Mouse (Mus musculus): ENCODE measurements around the gene Zfp281.

Zfp281 gene

GRCm38 (mm10) chr1:136613300-136613751 lies 11.4 kb upstream of the Zfp281 start:
- DNase-seq (ENCODE audit: low spot score): no peak

DNA sequence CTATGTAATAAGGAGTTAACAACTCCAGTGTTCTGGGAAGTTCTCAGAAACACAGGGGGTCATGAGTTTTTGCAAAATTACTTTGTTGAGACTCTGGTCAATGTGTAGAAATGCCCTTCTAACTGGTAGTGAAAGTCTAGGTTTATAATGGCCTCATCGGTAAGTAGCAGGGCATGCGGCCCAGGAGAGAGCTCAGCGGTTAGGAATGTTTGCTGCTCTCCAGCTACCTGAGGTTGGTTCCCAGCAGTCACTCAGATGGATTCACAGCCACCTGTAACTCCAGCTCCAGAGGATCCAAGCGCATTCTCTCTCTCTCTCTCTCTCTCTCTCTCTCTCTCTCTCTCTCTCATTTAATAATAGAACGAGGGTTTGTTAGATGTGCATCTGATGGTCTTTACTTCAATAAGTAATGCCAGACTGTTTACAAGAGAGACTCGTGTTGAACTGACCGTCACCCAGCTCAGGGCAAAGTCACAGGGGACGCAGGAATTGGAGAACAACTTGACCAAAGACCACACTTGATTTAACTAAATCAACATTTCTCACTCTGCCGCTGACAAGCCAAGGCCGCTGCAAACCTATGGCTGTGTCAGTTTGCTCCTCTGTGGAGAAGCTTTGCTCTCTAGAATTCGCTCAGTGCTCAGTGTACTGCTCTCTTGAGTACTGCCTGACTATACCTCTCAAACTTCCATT lies 9.8 kb upstream of the Zfp281 start:
- DNase-seq (ENCODE audit: low spot score): no peak

DNA sequence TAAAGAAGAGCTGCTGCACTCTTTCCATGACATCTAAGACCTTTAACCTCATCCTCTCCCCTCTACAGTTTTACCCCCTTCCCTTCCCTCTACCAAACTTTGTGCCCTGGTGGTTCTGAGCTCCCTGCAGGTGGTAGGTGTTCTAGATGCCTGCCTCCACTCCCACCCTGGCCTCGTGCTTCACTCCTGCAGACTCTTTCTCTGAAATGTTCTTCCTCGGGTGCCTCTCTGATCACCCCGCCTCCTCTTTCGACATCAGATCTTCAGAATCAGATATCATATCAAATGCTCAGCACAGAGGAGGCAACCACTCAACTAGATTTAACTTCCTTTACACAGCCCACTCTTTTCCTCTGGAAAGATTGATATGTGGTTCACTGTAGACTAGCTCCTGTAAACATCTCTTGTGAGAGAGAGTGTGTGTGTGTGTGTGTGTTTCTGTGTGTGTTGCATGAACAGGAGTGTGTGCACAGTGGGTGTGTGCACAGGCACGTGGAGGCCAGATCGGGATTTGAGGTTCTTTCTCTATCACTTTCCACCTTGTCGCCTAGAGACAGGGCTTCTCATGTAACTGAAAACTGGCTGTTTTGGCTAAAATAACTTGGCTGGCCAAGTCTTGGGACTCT lies 7.4 kb upstream of the Zfp281 start:
- DNase-seq (ENCODE audit: low spot score): no peak

DNA sequence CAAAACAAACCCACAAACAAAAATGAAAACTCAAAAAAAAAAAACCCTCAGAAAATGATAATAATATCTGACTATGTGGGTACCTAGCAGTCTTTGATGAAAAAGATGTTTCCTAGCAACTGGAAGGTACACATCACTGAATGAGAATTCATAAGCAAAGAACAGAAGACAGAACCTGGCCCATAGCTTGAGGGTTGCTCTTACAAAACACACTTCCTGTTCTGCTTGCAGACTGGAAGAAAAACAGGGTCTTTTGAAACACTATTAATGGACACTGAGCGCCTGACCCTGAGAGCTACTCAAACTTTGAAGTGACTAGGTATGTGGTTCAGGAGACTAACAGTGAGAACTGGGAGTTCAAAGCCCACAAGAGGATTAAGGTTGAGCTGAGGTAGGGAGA lies 6.1 kb upstream of the Zfp281 start:
- DNase-seq (ENCODE audit: low spot score): no peak

GRCm38 (mm10) chr1:136625019-136625895 lies 556 bp downstream of the Zfp281 start:
- peak; percentile 51 for DNase-seq (ENCODE audit: low spot score)

GRCm38 (mm10) chr1:136626141-136626540 lies 1.4 kb downstream of the Zfp281 start:
- no peak for DNase-seq (ENCODE audit: low spot score)

DNA sequence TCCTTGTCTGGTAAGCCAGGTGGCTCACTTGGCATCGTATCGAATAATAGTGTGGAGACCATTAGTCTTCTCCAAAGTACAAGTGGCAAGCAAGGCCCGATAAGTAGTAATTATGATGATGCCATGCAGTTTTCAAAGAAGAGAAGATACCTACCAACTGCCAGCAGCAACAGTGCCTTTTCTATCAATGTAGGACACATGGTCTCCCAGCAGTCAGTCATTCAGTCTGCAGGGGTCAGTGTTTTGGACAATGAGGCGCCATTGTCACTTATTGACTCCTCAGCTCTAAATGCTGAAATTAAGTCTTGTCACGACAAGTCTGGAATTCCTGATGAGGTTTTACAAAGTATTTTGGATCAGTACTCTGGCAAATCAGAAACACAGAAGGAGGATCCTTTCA lies 2.1 kb downstream of the Zfp281 start:
- DNase-seq (ENCODE audit: low spot score): no peak

GRCm38 (mm10) chr1:136627591-136627990 lies 2.9 kb downstream of the Zfp281 start:
- DNase-seq (ENCODE audit: low spot score): no peak

DNA sequence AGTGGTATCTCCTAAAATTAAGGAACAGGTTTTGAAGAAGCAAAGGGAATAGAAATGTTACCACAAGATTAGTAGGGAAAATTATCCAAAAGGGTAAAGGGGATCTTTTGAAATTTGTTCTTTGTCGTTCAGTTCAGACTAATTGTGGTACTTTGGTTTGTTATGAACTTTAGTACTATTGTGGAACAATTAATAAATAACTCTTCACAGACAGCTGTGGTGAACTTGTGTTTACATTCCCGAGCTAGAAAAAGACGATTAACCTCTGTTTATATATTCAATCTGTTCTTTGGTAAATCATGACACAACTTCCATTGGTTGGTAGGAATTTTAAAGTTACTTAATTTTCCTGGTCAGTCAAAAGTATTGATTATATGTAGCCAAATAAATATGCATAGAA lies 8.2 kb downstream of the Zfp281 start:
- no peak for DNase-seq (ENCODE audit: low spot score)

- no peak for DNase-seq (ENCODE audit: low spot score)
Observed at GRCm38 (mm10) chr1:136635644-136636043, 10.9 kb downstream of the Zfp281 start.

GRCm38 (mm10) chr1:136636946-136637345 lies 12.2 kb downstream of the Zfp281 start:
- DNase-seq (ENCODE audit: low spot score): no peak

- DNase-seq (ENCODE audit: low spot score): no peak
Observed at GRCm38 (mm10) chr1:136637696-136638095, 13.0 kb downstream of the Zfp281 start.

GRCm38 (mm10) chr1:136638211-136638610 lies 13.5 kb downstream of the Zfp281 start:
- no peak for DNase-seq (ENCODE audit: low spot score)

DNA sequence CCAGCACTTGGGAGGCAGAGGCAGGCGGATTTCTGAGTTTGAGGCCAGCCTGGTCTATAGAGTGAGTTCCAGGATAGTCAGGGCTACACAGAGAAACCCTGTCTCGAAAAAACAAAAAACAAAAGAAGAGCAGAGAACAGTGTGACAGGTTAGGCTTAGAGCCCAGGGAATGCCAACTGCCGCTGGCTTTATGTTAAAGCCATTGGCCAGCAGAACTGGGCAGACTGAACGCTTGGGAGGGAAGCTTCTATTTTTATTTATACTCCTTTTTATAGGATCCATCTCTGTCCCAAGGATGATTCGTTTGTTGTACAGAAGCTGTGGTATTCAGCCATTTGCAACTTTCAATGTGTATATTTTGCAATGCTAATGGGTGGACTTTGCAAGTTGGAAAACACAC lies 14.0 kb downstream of the Zfp281 start:
- DNase-seq (ENCODE audit: low spot score): no peak

- DNase-seq (ENCODE audit: low spot score): no peak
Observed at GRCm38 (mm10) chr1:136639221-136639620, 14.5 kb downstream of the Zfp281 start.

- DNase-seq (ENCODE audit: low spot score): no peak
Observed at GRCm38 (mm10) chr1:136642701-136643100, 18.0 kb downstream of the Zfp281 start.

DNA sequence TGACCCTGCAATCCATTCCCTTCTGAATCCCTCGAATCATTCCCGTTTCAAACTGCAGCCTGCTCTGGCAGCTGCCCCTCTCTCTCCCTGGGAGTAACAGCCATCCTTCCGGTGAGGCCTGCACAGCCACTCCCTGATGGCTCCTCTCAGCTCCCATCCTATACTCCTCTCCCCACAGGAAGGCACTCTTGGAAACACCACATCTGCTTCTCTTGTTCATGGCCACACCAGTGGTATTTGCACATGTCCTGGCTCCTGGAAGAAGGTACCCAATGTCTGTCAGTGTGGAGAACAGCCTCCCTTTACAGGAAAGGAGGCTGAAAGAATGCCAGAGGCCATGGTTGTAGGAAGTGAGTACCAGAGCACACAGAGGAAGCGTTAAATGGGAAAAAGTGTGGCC lies 19.8 kb downstream of the Zfp281 start:
- DNase-seq (ENCODE audit: low spot score): no peak

- DNase-seq (ENCODE audit: low spot score): no peak
Observed at GRCm38 (mm10) chr1:136645849-136646625, 21.3 kb downstream of the Zfp281 start.

DNA sequence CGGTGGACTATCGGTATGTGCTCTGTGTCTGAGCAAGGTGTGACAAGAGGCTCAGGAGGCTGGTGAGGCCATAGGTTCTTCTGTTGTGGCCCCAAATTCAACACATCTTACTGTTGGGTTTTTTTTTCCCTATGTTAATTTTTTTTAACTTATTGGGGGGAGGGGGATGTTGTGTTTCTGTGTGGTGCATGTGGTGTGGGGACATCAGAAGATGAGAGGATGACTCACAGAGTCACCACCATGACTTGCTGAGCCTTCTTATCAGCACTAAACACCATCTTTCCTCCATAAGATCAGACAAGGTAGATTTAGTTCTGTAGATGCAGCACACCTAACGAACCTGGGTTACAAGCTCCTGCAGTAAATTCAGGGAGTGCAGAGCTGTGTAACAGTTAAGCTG lies 27.4 kb downstream of the Zfp281 start:
- DNase-seq (ENCODE audit: low spot score): no peak

DNA sequence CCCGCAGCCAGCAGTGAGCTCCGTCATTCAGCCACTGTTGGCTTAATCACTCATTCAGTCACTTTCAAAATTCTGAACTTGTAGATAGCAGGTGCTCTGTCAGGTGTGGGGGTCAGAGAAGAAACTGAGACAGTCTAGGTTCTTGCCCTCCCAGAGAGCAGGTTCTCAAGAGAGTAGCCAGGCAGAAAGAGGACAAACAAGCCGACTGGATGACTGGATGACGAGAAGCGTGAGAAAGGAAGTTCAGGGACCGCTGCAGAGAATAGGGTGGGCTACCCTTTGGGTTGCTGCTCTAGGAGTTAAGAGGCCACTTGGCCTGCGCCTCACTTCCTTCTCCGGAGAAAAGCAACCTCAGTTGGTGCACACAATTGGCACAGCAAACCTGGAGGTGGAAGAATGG lies 28.8 kb downstream of the Zfp281 start:
- no peak for DNase-seq (ENCODE audit: low spot score)

DNA sequence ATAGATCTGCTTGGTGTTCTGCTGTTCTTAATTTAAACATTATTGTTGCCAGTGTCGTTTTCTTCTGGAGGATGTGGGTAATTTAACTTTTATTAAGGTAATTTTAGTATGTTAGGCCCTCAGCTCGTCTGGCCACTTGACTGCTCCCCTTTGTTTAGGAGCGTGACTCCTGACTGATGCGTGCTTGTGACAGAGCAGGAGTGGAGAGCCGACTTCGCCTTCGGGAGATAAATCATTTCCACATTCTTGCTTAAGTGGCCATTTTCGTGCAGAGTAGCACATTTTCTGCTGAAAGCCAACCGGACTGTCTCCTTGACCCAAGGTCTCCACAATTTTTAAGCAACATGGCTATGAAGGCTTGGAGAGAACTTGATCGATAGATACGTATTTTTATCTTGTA lies 29.7 kb downstream of the Zfp281 start:
- DNase-seq (ENCODE audit: low spot score): no peak

DNA sequence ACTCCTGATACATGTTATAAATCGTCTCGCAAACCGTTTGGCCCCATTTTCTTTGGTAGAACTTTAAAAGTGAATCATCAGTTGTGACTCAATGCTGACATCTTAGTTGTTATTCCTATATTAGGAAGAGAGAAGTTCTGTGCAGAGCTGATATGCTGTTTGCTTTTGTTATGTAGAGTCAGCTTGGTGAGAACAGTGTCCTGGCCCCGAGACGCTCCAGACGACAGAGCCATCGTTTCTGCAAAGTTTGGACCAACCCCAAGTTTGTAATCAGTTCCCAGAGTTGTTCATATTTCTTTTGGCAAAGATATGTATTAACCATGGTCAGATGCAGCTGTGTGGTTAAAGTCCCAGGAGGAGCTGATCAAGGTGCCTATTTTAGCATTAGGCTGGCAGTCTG lies 31.9 kb downstream of the Zfp281 start:
- no peak for DNase-seq (ENCODE audit: low spot score)

All from retina, embryonic 14.5 days (tissue).